Mouse (Mus musculus) heart, postnatal 14 days (tissue): ENCODE measurements around the gene Sema3d. TPM values are rescaled to one million over a fixed set of nuclear protein-coding genes. Genes with fewer than 3 reads are reported as not detected.

Experiments
- DNase-seq, 2 experiments: peaks; one replicate each; pipeline ENCODE4 v3.0.0; 2021 to 2022
- intact Hi-C: fragments of 180-260 bp; cut with DNase I; formaldehyde crosslinking; loops from one replicate; pipeline ENCODE4 v1.15.1; 2025
- long read RNA-seq, 2 experiments: library from polyadenylated mRNA; stranded (forward); transcript quantifications; one replicate each; pipeline ENCODE4 v2.0.0; 2021
- total RNA-seq, 2 experiments: library from RNA; stranded (reverse); gene quantifications; 2 replicates each; pipeline ENCODE4 v1.2.3; 2021

Sema3d gene
- 1 to 10 TPM; 6.9 to 7.9 TPM for total RNA-seq
- long read RNA-seq, experiment 1: 0 reads
- long read RNA-seq, experiment 2, full-length matches to known transcripts: 1 of 2 reads
- long read RNA-seq, experiment 2, partial matches to known transcripts: 0 of 2 reads
- long read RNA-seq, experiment 2, other reads (novel, unspliced or antisense): 1 of 2 reads

GRCm38 (mm10) chr5:12383133-12383959 is at the start of gene Sema3d:
Gene Sema3d, plus strand, starts transcription at chr5:12383385.
- intact Hi-C loops: loop anchor here (2.0 to 10.0 kb wide), 2 partner anchors 121 to 353 kb away; no protein-coding TSS in a partner anchor
- DNase-seq: peak; percentile 79 to 86

- no peak for DNase-seq
- intact Hi-C loops: loop anchor here (5.0 kb wide), 1 partner anchor 165 kb away; no protein-coding TSS in a partner anchor
Observed at GRCm38 (mm10) chr5:12377261-12377660, 5.9 kb upstream of the Sema3d start.

DNA sequence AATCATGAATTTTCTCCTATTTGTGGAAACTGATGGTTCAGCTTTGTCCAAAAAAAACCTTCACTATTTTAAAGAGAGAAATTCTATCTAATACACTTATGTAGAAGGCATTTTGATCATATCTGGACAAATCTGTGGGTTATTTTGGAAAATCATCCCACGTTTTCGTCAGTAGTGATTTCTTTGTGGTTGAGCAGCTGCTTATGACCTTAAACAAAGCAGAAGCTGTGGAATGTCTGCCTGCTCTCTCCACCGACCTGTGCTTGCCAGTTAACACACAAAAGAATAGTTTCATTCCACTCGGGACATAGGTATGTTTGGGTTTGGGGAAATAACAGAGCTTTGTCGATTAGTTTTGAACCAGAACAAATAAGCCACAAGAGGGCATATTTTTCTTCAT is 4.3 kb upstream of the Sema3d start:
- intact Hi-C loops: loop anchor here (5.0 kb wide), 1 partner anchor 163 kb away; no protein-coding TSS in a partner anchor

DNA sequence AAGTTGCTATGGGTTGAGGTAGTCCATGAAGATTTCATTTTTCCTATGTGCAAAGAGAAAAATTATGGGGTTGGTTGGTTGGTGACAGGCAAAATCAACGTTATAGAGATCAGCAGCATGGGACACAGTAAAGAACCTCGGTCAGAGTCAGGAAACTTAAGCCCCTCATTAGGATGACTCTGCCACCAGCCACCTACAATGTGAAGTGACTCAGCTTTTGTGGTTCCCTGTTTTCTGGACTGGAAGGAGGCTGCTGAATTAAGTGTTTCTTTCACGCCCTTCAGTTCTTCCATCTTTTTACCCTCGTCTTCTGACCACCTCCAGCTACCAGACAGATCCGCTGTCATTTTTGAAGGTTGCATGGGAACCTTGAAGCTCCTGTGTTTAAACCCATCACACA is 1.2 kb upstream of the Sema3d start:
- no peak for DNase-seq
- intact Hi-C loops: loop anchor here (2.0 to 10.0 kb wide), 2 partner anchors 123 to 351 kb away; no protein-coding TSS in a partner anchor

More for the DNA sequence above, 4.3 kb upstream of the Sema3d start:
- no peak for DNase-seq

DNA sequence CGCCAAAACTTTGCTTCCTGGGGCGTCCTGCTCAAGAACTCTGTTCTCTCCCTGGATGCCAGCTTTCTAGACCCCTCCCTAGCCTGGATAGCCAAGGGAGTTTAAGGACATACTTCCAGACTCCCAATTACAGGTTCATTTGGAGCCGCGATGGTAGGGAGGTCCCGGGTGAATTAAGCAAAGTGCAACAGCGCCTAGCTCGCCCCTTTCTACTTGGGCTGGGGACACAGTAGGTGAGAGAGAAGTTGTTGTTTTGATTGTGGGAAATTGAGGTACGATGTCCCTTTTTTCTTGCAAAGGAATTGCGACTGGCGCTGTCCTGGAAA is 738 bp downstream of the Sema3d start:
- DNase-seq: peak in 1 of 2 experiments; percentile 11
- intact Hi-C loops: loop anchor here (2.0 to 10.0 kb wide), 2 partner anchors 121 to 353 kb away; no protein-coding TSS in a partner anchor

DNA sequence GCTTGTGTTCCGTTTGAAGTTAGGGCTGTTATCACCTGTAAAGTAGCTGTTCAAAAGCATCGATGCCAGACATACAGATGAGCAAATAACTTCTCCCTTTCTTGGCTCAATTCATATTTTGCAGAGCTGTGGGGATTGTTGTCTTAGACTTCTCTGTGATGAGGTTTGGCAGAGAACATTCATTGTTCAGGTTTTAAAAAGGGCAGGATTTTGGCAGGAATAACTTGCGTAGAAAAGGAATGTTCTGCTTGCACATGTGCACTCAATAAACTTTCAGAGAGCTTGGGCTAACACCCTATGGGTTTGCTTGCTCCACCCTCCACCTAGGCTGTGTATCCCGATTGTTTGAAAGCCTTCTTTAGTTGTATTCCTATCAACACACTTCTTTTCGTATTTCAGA is 9.5 kb downstream of the Sema3d start:
- no peak for DNase-seq
- intact Hi-C loops: no loop called here

GRCm38 (mm10) chr5:12399271-12399670 is 16.1 kb downstream of the Sema3d start:
- no peak for DNase-seq

DNA sequence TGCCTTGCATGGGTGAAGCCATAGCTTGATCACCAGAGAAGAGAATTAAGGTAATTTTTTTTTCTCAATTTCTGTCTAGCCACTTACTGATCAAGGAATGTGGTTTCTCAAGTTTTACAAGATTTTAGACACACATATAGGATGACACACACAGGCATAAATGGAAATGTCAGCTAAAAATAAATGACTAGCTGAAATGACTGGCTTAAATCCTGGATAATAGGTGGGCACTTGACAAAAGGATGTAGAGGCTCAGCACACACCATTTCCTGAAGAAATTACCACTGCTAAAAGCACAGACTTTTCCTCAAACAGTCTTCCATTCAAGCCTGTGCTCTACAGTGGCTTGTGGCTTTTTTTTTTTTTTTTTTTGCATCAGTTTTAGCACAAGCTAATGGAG is 21.0 kb downstream of the Sema3d start:
- intact Hi-C loops: no loop called here
- DNase-seq: no peak

More at GRCm38 (mm10) chr5:12399271-12399670, 16.1 kb downstream of the Sema3d start:
- intact Hi-C loops: no loop called here

DNA sequence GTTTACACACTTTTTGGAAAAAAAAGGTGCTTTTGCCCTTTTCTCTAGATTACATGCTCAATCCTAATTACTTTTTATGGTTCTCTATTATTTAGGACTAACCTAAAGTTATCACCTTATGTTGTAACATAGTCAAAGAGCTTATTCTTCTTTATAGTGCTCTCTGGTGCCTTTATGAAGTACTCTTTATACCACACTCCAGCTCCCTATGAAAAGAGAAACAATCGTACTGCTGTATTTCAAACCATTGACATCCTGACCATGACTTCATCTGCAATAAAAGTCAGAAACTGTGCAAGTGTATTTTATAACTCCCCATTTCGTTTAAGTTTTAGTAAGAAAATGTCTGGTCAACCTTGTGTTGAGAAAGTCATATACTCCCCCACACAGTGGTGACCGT is 29.4 kb downstream of the Sema3d start:
- DNase-seq: no peak
- intact Hi-C loops: no loop called here

- no peak for DNase-seq
Observed at GRCm38 (mm10) chr5:12423264-12423663, 40.1 kb downstream of the Sema3d start.

GRCm38 (mm10) chr5:12441737-12442136 is 58.6 kb downstream of the Sema3d start:
- intact Hi-C loops: no loop called here
- no peak for DNase-seq

More at GRCm38 (mm10) chr5:12423264-12423663, 40.1 kb downstream of the Sema3d start:
- intact Hi-C loops: no loop called here

- intact Hi-C loops: no loop called here
- no peak for DNase-seq
Observed at GRCm38 (mm10) chr5:12442176-12443105, 59.3 kb downstream of the Sema3d start.

GRCm38 (mm10) chr5:12451089-12451488 is 67.9 kb downstream of the Sema3d start:
- intact Hi-C loops: no loop called here
- no peak for DNase-seq

- DNase-seq: no peak
- intact Hi-C loops: no loop called here
Observed at GRCm38 (mm10) chr5:12454946-12455345, 71.8 kb downstream of the Sema3d start.

- intact Hi-C loops: no loop called here
- no peak for DNase-seq
Observed at GRCm38 (mm10) chr5:12457509-12457908, 74.3 kb downstream of the Sema3d start.

- intact Hi-C loops: no loop called here
- no peak for DNase-seq
Observed at GRCm38 (mm10) chr5:12467568-12468336, 84.6 kb downstream of the Sema3d start.

GRCm38 (mm10) chr5:12474904-12475638 is 91.9 kb downstream of the Sema3d start:
- DNase-seq: no peak
- intact Hi-C loops: no loop called here

DNA sequence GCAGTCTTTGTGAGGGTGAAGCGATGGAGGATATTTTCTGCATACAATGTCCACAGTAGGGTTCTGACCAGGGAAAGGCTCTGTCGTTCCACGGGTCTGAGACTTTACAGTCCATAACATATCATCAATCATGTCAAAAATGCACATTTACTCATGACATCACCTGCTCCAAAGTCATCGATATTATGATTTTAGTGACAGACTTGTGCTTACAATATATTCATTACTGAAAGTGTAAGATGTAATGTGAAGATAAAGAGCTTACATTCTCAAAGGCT is 92.4 kb downstream of the Sema3d start:
- intact Hi-C loops: no loop called here
- no peak for DNase-seq

GRCm38 (mm10) chr5:12487926-12488325 is 104.7 kb downstream of the Sema3d start:
- intact Hi-C loops: no loop called here
- no peak for DNase-seq
